Mouse (Mus musculus): ENCODE data around the gene Mpig6b. TPM values are rescaled to one million over a fixed set of nuclear protein-coding genes. Genes with fewer than 3 reads are reported as not detected.

Mpig6b gene
- polyA plus RNA-seq, 1 experiment from 2014 or later: 1.8 TPM

GRCm38 (mm10) chr17:35028315-35028714 is 37.7 kb downstream of the Mpig6b start:
- Histone ChIP-seq H3K36me3 (ENCODE audit: control insufficient read depth, insufficient read depth, low read length) (no peaks in the 10 kb centered on the region), H3K4me1 (ENCODE audit: control insufficient read depth, insufficient read depth, low read length) (peaks cover 26% of the 10 kb centered on the region), H3K4me3 (ENCODE audit: low read depth, low read length) (no peak overlapping the region), H3K9me3 (replicated peaks; ENCODE audit: control insufficient read depth, low read length) (no peaks in the 10 kb centered on the region), H3K9ac (ENCODE audit: low read depth, low read length) (no peak overlapping the region), H3K27me3 (ENCODE audit: control insufficient read depth, insufficient read depth, low read length) (no peaks in the 10 kb centered on the region), H3K27ac (ENCODE audit: low read depth, low read length) (no peak overlapping the region), H3K4me2 (no peak overlapping the region)
- 78% methylated on average over 2 of the region's 2 CpGs for WGBS (ENCODE audit: insufficient replicate concordance)
- no peak for ATAC-seq (replicated peaks; ENCODE audit: insufficient number of reproducible peaks, low FRiP score, low TSS enrichment)

DNA sequence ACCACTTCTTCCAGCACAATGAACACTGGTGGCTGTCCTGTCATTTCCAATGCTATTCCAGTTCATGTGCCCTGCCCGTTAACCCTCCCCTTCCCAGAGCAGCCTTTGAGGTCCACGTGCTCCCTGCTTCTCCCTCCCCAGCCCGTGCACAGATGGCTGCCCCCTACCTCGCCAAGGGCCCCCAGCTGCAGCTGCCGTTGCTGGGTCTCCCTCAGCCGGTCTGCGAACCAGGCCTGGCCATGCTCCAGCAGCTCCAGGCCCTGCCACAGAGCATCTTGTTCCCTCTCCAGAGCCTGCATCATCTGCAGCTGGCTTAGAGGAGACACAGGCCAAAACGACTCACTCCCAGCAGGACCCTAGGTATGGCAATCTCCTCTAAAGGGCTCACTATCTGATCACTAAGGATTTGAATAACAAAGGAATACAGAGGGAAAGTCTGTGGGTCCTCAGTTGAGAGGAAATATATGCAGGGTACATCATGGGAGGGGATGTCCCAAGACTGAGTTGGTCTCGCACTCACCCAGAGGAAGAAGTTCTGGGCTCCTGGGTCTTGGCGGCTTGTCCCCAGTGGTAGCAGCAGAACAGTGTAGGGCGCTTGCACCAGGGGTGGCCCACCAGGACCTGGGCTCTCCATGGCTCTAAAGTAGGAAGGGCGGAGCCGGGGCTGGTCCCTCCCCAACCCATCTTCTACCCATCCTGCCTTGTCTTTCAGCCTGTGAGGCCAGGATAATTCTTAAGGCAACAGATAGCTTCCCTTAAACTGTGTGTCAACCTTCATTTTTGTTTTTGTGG is 38.5 kb downstream of the Mpig6b start, which contains the start of gene Sapcd1:
TSS of gene Sapcd1 (minus strand) at position 740 of the 792 bp plus-strand sequence.
- Histone ChIP-seq H3K4me1 (ENCODE audit: control insufficient read depth, insufficient read depth, low read length) (peaks cover 26% of the 10 kb centered on the region), H3K36me3 (ENCODE audit: control insufficient read depth, insufficient read depth, low read length) (no peaks in the 10 kb centered on the region), H3K4me3 (ENCODE audit: low read depth, low read length) (no peak within 1 kb of the TSS), H3K9me3 (replicated peaks; ENCODE audit: control insufficient read depth, low read length) (no peaks in the 10 kb centered on the region), H3K27me3 (ENCODE audit: control insufficient read depth, insufficient read depth, low read length) (no peaks in the 10 kb centered on the region), H3K27ac (ENCODE audit: low read depth, low read length) (peak within 1 kb of the TSS; percentile 41; the same call in 1 of the 2 replicates), H3K9ac (ENCODE audit: low read depth, low read length) (peak within 1 kb of the TSS; percentile 22; the same call in 1 of the 2 replicates), H3K4me2 (peak within 1 kb of the TSS; percentile 42)
- WGBS (ENCODE audit: insufficient replicate concordance): 34% methylated on average over 13 of the region's 13 CpGs
- ATAC-seq (replicated peaks; ENCODE audit: insufficient number of reproducible peaks, low FRiP score, low TSS enrichment): no peak

- H3K9ac ChIP-seq (ENCODE audit: low read depth, low read length): no peak overlapping the region
- peaks cover 36% of the 10 kb centered on the region for H3K4me1 ChIP-seq (ENCODE audit: control insufficient read depth, insufficient read depth, low read length)
- WGBS (ENCODE audit: insufficient replicate concordance): 81% methylated on average over 5 of the region's 5 CpGs
- H3K4me2 ChIP-seq: no peak overlapping the region
- no peaks in the 10 kb centered on the region for H3K9me3 ChIP-seq (replicated peaks; ENCODE audit: control insufficient read depth, low read length)
- no peaks in the 10 kb centered on the region for H3K27me3 ChIP-seq (ENCODE audit: control insufficient read depth, insufficient read depth, low read length)
- H3K4me3 ChIP-seq (ENCODE audit: low read depth, low read length): no peak overlapping the region
- H3K27ac ChIP-seq (ENCODE audit: low read depth, low read length): no peak overlapping the region
- no peaks in the 10 kb centered on the region for H3K36me3 ChIP-seq (ENCODE audit: control insufficient read depth, insufficient read depth, low read length)
- ATAC-seq (replicated peaks; ENCODE audit: insufficient number of reproducible peaks, low FRiP score, low TSS enrichment): no peak
Measured at GRCm38 (mm10) chr17:35026206-35026605, 39.8 kb downstream of the Mpig6b start.

DNA sequence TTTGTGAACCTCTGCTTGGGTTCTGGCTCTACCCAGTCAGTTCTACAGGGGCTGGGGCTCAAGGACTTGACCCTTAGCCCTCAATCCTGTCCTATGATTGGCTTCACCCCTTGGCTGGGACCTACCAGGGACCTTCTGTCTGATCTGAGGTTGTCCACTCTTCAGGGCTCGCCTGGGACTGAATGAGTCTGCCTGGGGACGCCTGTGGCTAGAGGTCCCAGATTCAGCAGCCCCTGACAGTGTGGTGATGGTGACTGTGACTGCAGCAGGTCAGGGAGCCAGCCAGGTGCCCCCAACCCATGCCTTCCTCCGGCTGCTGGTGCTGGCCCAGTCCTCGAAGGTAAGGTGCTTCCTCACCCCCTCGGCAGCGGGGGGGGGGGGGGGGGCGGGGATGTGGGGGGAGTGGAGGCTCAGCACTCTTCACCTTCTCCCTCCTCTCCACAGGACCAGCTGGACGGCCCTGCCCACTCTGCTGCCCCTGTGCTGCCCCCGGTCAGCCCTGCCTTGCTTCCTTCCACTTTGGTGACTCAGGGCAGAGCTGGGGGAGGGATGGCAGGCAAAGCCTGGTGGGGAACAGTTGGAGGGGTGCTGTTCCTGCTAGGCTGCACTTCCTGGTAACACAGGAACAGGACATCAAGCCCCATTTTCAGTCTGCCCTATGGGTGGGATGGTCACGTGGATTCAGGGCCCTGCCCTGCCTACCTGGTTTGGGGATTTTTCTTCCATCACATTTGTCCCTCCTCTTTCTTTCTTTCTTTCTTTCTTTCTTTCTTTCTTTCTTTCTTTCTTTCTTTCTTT is 41.1 kb downstream of the Mpig6b start:
- Histone ChIP-seq H3K9ac (ENCODE audit: low read depth, low read length) (0 out of 2 replicates have a peak overlapping the region, but pooled peaks have one; percentile 49), H3K4me2 (no peak overlapping the region), H3K4me1 (ENCODE audit: control insufficient read depth, insufficient read depth, low read length) (peaks cover 36% of the 10 kb centered on the region), H3K4me3 (ENCODE audit: low read depth, low read length) (no peak overlapping the region), H3K36me3 (ENCODE audit: control insufficient read depth, insufficient read depth, low read length) (no peaks in the 10 kb centered on the region), H3K9me3 (replicated peaks; ENCODE audit: control insufficient read depth, low read length) (no peaks in the 10 kb centered on the region), H3K27ac (ENCODE audit: low read depth, low read length) (no peak overlapping the region), H3K27me3 (ENCODE audit: control insufficient read depth, insufficient read depth, low read length) (no peaks in the 10 kb centered on the region)
- 58% methylated on average over 7 of the region's 10 CpGs for WGBS (ENCODE audit: insufficient replicate concordance)
- ATAC-seq (replicated peaks; ENCODE audit: insufficient number of reproducible peaks, low FRiP score, low TSS enrichment): no peak

DNA sequence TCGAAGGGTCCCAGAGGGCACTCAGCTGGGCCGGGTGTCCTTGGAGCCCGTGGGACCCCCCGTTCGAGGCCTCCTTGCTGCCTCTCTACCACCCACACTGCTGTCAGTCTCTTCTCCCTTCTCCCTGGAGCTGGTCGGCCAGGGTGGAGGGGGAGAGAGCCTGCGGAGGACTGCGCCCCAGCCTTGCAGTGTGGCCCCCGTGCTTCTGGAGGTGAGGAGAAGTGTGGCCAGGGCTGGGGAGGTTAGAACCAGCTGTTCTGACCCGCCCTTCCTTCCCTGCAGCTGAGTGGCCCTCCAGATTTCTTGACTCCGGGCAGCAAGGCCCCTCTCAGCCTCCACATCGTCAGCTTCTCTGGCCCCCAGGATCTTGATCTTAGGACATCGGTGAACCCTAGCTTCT is 41.7 kb downstream of the Mpig6b start:
- no peaks in the 10 kb centered on the region for H3K27me3 ChIP-seq (ENCODE audit: control insufficient read depth, insufficient read depth, low read length)
- H3K36me3 ChIP-seq (ENCODE audit: control insufficient read depth, insufficient read depth, low read length): no peaks in the 10 kb centered on the region
- H3K4me3 ChIP-seq (ENCODE audit: low read depth, low read length): no peak overlapping the region
- peaks cover 36% of the 10 kb centered on the region for H3K4me1 ChIP-seq (ENCODE audit: control insufficient read depth, insufficient read depth, low read length)
- WGBS (ENCODE audit: insufficient replicate concordance): 67% methylated on average over 13 of the region's 13 CpGs
- ATAC-seq (replicated peaks; ENCODE audit: insufficient number of reproducible peaks, low FRiP score, low TSS enrichment): no peak
- no peak overlapping the region for H3K4me2 ChIP-seq
- peak overlapping the region; percentile 49; the same call in 1 of the 2 replicates for H3K9ac ChIP-seq (ENCODE audit: low read depth, low read length)
- H3K9me3 ChIP-seq (replicated peaks; ENCODE audit: control insufficient read depth, low read length): no peaks in the 10 kb centered on the region
- H3K27ac ChIP-seq (ENCODE audit: low read depth, low read length): no peak overlapping the region

- no peak for ATAC-seq (replicated peaks; ENCODE audit: insufficient number of reproducible peaks, low FRiP score, low TSS enrichment)
- WGBS (ENCODE audit: insufficient replicate concordance): 70% methylated on average over 4 of the region's 4 CpGs
- Histone ChIP-seq H3K27ac (ENCODE audit: low read depth, low read length) (no peak overlapping the region), H3K36me3 (ENCODE audit: control insufficient read depth, insufficient read depth, low read length) (no peaks in the 10 kb centered on the region), H3K4me1 (ENCODE audit: control insufficient read depth, insufficient read depth, low read length) (peaks cover 32% of the 10 kb centered on the region), H3K4me3 (ENCODE audit: low read depth, low read length) (no peak overlapping the region), H3K9ac (ENCODE audit: low read depth, low read length) (peak overlapping the region; percentile 49; the same call in 1 of the 2 replicates), H3K4me2 (no peak overlapping the region), H3K9me3 (replicated peaks; ENCODE audit: control insufficient read depth, low read length) (no peaks in the 10 kb centered on the region), H3K27me3 (ENCODE audit: control insufficient read depth, insufficient read depth, low read length) (no peaks in the 10 kb centered on the region)
Measured at GRCm38 (mm10) chr17:35023756-35024155, 42.2 kb downstream of the Mpig6b start.

DNA sequence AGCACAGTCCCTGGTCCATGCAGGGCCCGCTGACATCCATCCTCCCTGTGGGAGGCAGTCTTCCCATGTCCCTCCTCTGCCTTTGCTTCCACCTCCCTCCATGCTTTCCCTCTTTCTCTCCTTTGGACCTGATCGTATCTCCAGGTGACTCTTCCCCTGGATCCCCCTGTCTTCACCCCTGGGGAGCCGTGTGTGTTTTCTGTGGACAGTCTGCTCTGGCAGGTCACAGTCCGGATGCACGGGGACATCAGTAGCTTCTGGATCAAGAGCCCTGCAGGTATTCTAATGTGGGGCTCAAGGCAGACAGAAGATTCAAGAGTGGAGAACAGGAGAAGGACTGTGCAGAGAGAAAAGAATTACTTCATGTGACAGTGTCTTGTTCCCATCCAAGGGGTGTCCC is 42.8 kb downstream of the Mpig6b start:
- Histone ChIP-seq H3K9ac (ENCODE audit: low read depth, low read length) (no peak overlapping the region), H3K9me3 (replicated peaks; ENCODE audit: control insufficient read depth, low read length) (no peaks in the 10 kb centered on the region), H3K36me3 (ENCODE audit: control insufficient read depth, insufficient read depth, low read length) (no peaks in the 10 kb centered on the region), H3K4me3 (ENCODE audit: low read depth, low read length) (no peak overlapping the region), H3K4me2 (no peak overlapping the region), H3K4me1 (ENCODE audit: control insufficient read depth, insufficient read depth, low read length) (peaks cover 30% of the 10 kb centered on the region), H3K27ac (ENCODE audit: low read depth, low read length) (no peak overlapping the region), H3K27me3 (ENCODE audit: control insufficient read depth, insufficient read depth, low read length) (no peaks in the 10 kb centered on the region)
- ATAC-seq (replicated peaks; ENCODE audit: insufficient number of reproducible peaks, low FRiP score, low TSS enrichment): no peak
- 90% methylated on average over 5 of the region's 5 CpGs for WGBS (ENCODE audit: insufficient replicate concordance)

- peaks cover 29% of the 10 kb centered on the region for H3K4me1 ChIP-seq (ENCODE audit: control insufficient read depth, insufficient read depth, low read length)
- H3K9ac ChIP-seq (ENCODE audit: low read depth, low read length): no peak overlapping the region
- H3K4me3 ChIP-seq (ENCODE audit: low read depth, low read length): no peak overlapping the region
- H3K9me3 ChIP-seq (replicated peaks; ENCODE audit: control insufficient read depth, low read length): no peaks in the 10 kb centered on the region
- peak overlapping the region; percentile 63 for H3K27ac ChIP-seq (ENCODE audit: low read depth, low read length)
- no peaks in the 10 kb centered on the region for H3K36me3 ChIP-seq (ENCODE audit: control insufficient read depth, insufficient read depth, low read length)
- no peaks in the 10 kb centered on the region for H3K27me3 ChIP-seq (ENCODE audit: control insufficient read depth, insufficient read depth, low read length)
- WGBS (ENCODE audit: insufficient replicate concordance): 81% methylated on average over 8 of the region's 8 CpGs
- no peak for ATAC-seq (replicated peaks; ENCODE audit: insufficient number of reproducible peaks, low FRiP score, low TSS enrichment)
- H3K4me2 ChIP-seq: no peak overlapping the region
Measured at GRCm38 (mm10) chr17:35022541-35023060, 43.4 kb downstream of the Mpig6b start.

Measured in heart, embryonic 11.5 days (tissue).